Mouse (Mus musculus) MEL (cell line): ENCODE results near the gene Papss1. TPM values are rescaled to one million over a fixed set of nuclear protein-coding genes. Genes with fewer than 3 reads are reported as not detected.

ENCODE experiments used
- DNase-seq: peaks from one replicate; pipeline ENCODE4 v3.0.0; 2011; ENCODE audit warnings: low read depth, low spot score
- H3K27ac ChIP-seq: 2 replicates; pipeline ENCODE4 v1.5.1; 2012; ENCODE audit warnings: low read depth, mild to moderate bottlenecking, control low read depth, low read length, moderate library complexity; ENCODE audit not compliant: control insufficient read depth
- H3K27me3 ChIP-seq, 2 experiments: fragments of 150-350 bp in 1 of 2; sonication (generic) in 1 of 2; 2 replicates each; pipeline ENCODE4 v1.6.1; 2012; ENCODE audit warnings: low read length in 2 of 2, mild to moderate bottlenecking in 2 of 2, improper control_type of control experiment in 1 of 2, moderate library complexity in 1 of 2; ENCODE audit not compliant: insufficient read depth in 2 of 2, control insufficient read depth in 1 of 2
- H3K36me3 ChIP-seq, 2 experiments: 2 replicates each; pipeline ENCODE4 v1.6.1; 2012 to 2014; ENCODE audit warnings: low read length in 2 of 2, improper control_type of control experiment in 1 of 2, inconsistent platforms in 1 of 2, mild to moderate bottlenecking in 1 of 2; ENCODE audit not compliant: insufficient read depth in 2 of 2, control insufficient read depth in 1 of 2
- H3K4me1 ChIP-seq, 2 experiments: fragments of 150-350 bp in 1 of 2; sonication (generic) in 1 of 2; 2 replicates each; pipeline ENCODE4 v1.6.1; 2012; ENCODE audit warnings: low read length in 2 of 2, improper control_type of control experiment in 1 of 2, mild to moderate bottlenecking in 1 of 2; ENCODE audit not compliant: insufficient read depth in 2 of 2, control insufficient read depth in 1 of 2
- H3K4me3 ChIP-seq, 2 experiments: fragments of 150-350 bp in 1 of 2; sonication (generic) in 1 of 2; 2 replicates each; pipeline ENCODE4 v1.5.1; 2012; ENCODE audit warnings: low read depth in 2 of 2, low read length in 2 of 2, mild to moderate bottlenecking in 2 of 2, moderate library complexity in 2 of 2, control low read depth in 1 of 2, improper control_type of control experiment in 1 of 2; ENCODE audit not compliant: control insufficient read depth in 1 of 2, insufficient read depth in 1 of 2
- H3K79me2 ChIP-seq: 2 replicates; pipeline ENCODE4 v1.6.1; 2012; ENCODE audit warnings: mild to moderate bottlenecking, low read length, moderate library complexity; ENCODE audit not compliant: control insufficient read depth, poor library complexity, insufficient read depth
- H3K9ac ChIP-seq: 2 replicates; pipeline ENCODE4 v1.6.1; 2012; ENCODE audit warnings: low read depth, mild to moderate bottlenecking, control low read depth, low read length, moderate library complexity; ENCODE audit not compliant: control insufficient read depth, poor library complexity, severe bottlenecking
- H3K9me3 ChIP-seq: fragments of 150-350 bp; sonication (generic); replicated peaks from 2 replicates; pipeline ENCODE4 v1.6.1; 2012; ENCODE audit warnings: mild to moderate bottlenecking, low read length, improper control_type of control experiment, moderate library complexity; ENCODE audit not compliant: insufficient read depth
- ELF1 ChIP-seq: IDR thresholded peaks from 2 replicates; pipeline ENCODE4 v1.6.1; 2014; ENCODE audit warnings: low read depth, mild to moderate bottlenecking, inconsistent platforms, low read length, improper control_type of control experiment, moderate library complexity
- ETS1 ChIP-seq: IDR thresholded peaks from 2 replicates; pipeline ENCODE4 v1.6.1; 2012; ENCODE audit warnings: low read depth, mild to moderate bottlenecking, inconsistent platforms, low read length, improper control_type of control experiment, moderate library complexity
- GABPA ChIP-seq: IDR thresholded peaks from 2 replicates; pipeline ENCODE4 v1.6.1; 2012; ENCODE audit warnings: low read depth, mild to moderate bottlenecking, inconsistent platforms, low read length, improper control_type of control experiment, moderate library complexity
- HCFC1 ChIP-seq: IDR thresholded peaks from 2 replicates; pipeline ENCODE4 v1.6.1; 2012; ENCODE audit warnings: low read depth, mild to moderate bottlenecking, inconsistent platforms, low read length, improper control_type of control experiment, moderate library complexity
- MAFK ChIP-seq: IDR thresholded peaks from 2 replicates; pipeline ENCODE4 v1.6.1; 2011; ENCODE audit warnings: low read depth, mild to moderate bottlenecking, low read length, improper control_type of control experiment, borderline replicate concordance
- MAX ChIP-seq: IDR thresholded peaks from 2 replicates; pipeline ENCODE4 v1.6.1; 2011; ENCODE audit warnings: low read length, improper control_type of control experiment
- MXI1 ChIP-seq: IDR thresholded peaks from 2 replicates; pipeline ENCODE4 v1.6.1; 2011; ENCODE audit warnings: mild to moderate bottlenecking, low read depth, low read length, improper control_type of control experiment
- MYC ChIP-seq: IDR thresholded peaks from 2 replicates; pipeline ENCODE4 v1.6.1; 2011; ENCODE audit warnings: low read depth, mild to moderate bottlenecking, low read length, improper control_type of control experiment, moderate library complexity
- NELFE ChIP-seq: IDR thresholded peaks from 2 replicates; pipeline ENCODE4 v1.6.1; 2011; ENCODE audit warnings: low read depth, low read length, improper control_type of control experiment
- NRF1 ChIP-seq: IDR thresholded peaks from 2 replicates; pipeline ENCODE4 v1.6.1; 2014; ENCODE audit warnings: low read depth, mild to moderate bottlenecking, inconsistent platforms, low read length, improper control_type of control experiment, moderate library complexity; ENCODE audit not compliant: poor library complexity, insufficient read depth, severe bottlenecking
- POLR2A ChIP-seq, 2 experiments: IDR thresholded peaks; 2 replicates each; pipeline ENCODE4 v1.6.1; 2011 to 2012; ENCODE audit warnings: low read length in 2 of 2, mild to moderate bottlenecking in 2 of 2, control low read depth in 1 of 2, improper control_type of control experiment in 1 of 2, low read depth in 1 of 2, moderate library complexity in 1 of 2; ENCODE audit not compliant: control insufficient read depth in 1 of 2, insufficient read depth in 1 of 2, poor library complexity in 1 of 2
- POLR2AphosphoS2 ChIP-seq: IDR thresholded peaks from 2 replicates; pipeline ENCODE4 v1.6.1; 2011; ENCODE audit warnings: low read length, improper control_type of control experiment
- POLR2AphosphoS5 ChIP-seq: IDR thresholded peaks from 2 replicates; pipeline ENCODE4 v1.6.1; 2012; ENCODE audit warnings: low read depth, borderline replicate concordance, mild to moderate bottlenecking, inconsistent platforms, low read length, moderate library complexity, mixed read lengths
- SIN3A ChIP-seq: IDR thresholded peaks from 2 replicates; pipeline ENCODE4 v1.6.1; 2012; ENCODE audit warnings: low read length, improper control_type of control experiment, inconsistent platforms
- TBP ChIP-seq: IDR thresholded peaks from 2 replicates; pipeline ENCODE4 v1.8.0; 2011; ENCODE audit warnings: low read depth, low read length, improper control_type of control experiment
- TCF12 ChIP-seq: IDR thresholded peaks from 2 replicates; pipeline ENCODE4 v1.6.1; 2014; ENCODE audit warnings: low read depth, mild to moderate bottlenecking, inconsistent platforms, low read length, improper control_type of control experiment, moderate library complexity
- UBTF ChIP-seq: IDR thresholded peaks from 2 replicates; pipeline ENCODE4 v1.6.1; 2012; ENCODE audit warnings: low read depth, mild to moderate bottlenecking, inconsistent platforms, low read length, improper control_type of control experiment, moderate library complexity, borderline replicate concordance; ENCODE audit not compliant: insufficient read depth
- USF1 ChIP-seq: IDR thresholded peaks from 2 replicates; pipeline ENCODE4 v1.6.1; 2014; ENCODE audit warnings: low read depth, mild to moderate bottlenecking, inconsistent platforms, low read length, improper control_type of control experiment, moderate library complexity
- ZMIZ1 ChIP-seq: IDR thresholded peaks from 2 replicates; pipeline ENCODE4 v1.6.1; 2012; ENCODE audit warnings: low read depth, mild to moderate bottlenecking, inconsistent platforms, low read length, improper control_type of control experiment, moderate library complexity
- ZNF384 ChIP-seq: IDR thresholded peaks from 2 replicates; pipeline ENCODE4 v1.6.1; 2012; ENCODE audit warnings: low read depth, mild to moderate bottlenecking, inconsistent platforms, low read length, improper control_type of control experiment
- polyA plus RNA-seq, 2 experiments: library from polyadenylated mRNA; stranded (reverse) in 1 of 2; unstranded in 1 of 2; fragments of >175 nt in 1 of 2; fragments of >200 nt in 1 of 2; gene quantifications; 2 replicates each; pipeline versions ENCODE4 v1.2.1 to v1.2.4; 2012; ENCODE audit warnings: low replicate concordance in 2 of 2, low read depth in 1 of 2; ENCODE audit not compliant: insufficient read length in 2 of 2, insufficient read depth in 1 of 2, missing spikeins in 1 of 2
- total RNA-seq: library from RNA; depleted of rRNA; stranded (reverse); fragments of 300-350 nt; gene quantifications from 2 replicates; pipeline ENCODE4 v1.2.3, GENCODE M21; 2012; rRNA removed

Gene Papss1
- total RNA-seq (27.7 and 30.3 TPM in 2 replicates), polyA plus RNA-seq (10 to 100 TPM in 1 of 2 experiments, not detected in 1; 36.2 TPM)

- peak; percentile 99 for DNase-seq
- TF ChIP-seq ELF1: peak; percentile 89
- TF ChIP-seq POLR2A (IDR thresholded peaks at IDR 0.05; ENCODE audit: control insufficient read depth in 1 of 2, insufficient read depth in 1 of 2, low read depth in 1 of 2, low read length in 2 of 2, poor library complexity in 1 of 2): peak; percentile 37 to 96
- peak; percentile 67 for TF ChIP-seq MAX
- no peak; the same call in 1 of the 2 replicates for TF ChIP-seq ZNF384
- TF ChIP-seq TCF12: peak; percentile 61; the same call in 1 of the 2 replicates
- 0 out of 2 replicates have a peak, but pooled peaks have one; percentile 21 for TF ChIP-seq USF1
- TF ChIP-seq POLR2AphosphoS2: peak; percentile 90
- peak; percentile 41; the same call in 1 of the 2 replicates for TF ChIP-seq ETS1
- peak; percentile 77 for TF ChIP-seq ZMIZ1
- peak; percentile 49 for TF ChIP-seq MXI1
- no peak for TF ChIP-seq GABPA
- peak; percentile 90 for TF ChIP-seq NELFE
- TF ChIP-seq POLR2AphosphoS5: no peak
- TF ChIP-seq NRF1: peak; percentile 99
- TF ChIP-seq MAFK: no peak
- 0 out of 2 replicates have a peak, but pooled peaks have one; percentile 57 for TF ChIP-seq UBTF
- TF ChIP-seq MYC: peak; percentile 41; the same call in 1 of the 2 replicates
- TF ChIP-seq TBP: peak; percentile 69
- TF ChIP-seq HCFC1: peak; percentile 81
- peak; percentile 76 for TF ChIP-seq SIN3A
- Histone ChIP-seq H3K4me1 (peaks cover 3 to 16% of the 10 kb centered on the region in 2 experiments), H3K9ac (peak within 1 kb of the TSS; percentile 77), H3K79me2 (peaks cover 1% of the 10 kb centered on the region; the same call in 1 of the 2 replicates), H3K9me3 (no peaks in the 10 kb centered on the region), H3K4me3 (peak within 1 kb of the TSS; percentile 73 to 92), H3K27ac (peak within 1 kb of the TSS; percentile 65), H3K36me3 (peaks cover 0 to 10% of the 10 kb centered on the region in 2 experiments; a peak in 2 of 4 replicates), H3K27me3 (no peaks in the 10 kb centered on the region)
Measured at GRCm38 (mm10) chr3:131564430-131565256, at the start of gene Papss1. Gene Papss1 (plus strand): TSS chr3:131564768.
